8 mouse cellular contexts compared by ENCODE assay signal in genomic region chr19:47240076-47240475, GRCm38 (mm10).
A peak's percentile ranks its signal among the peaks of the same experiment; 100 is the strongest.
DNase-seq lines count a peak whose midpoint lies in the region; ATAC-seq and TF ChIP-seq lines count a peak whose summit lies in the region.

No protein-coding gene starts in this region.

- TF ChIP-seq POLR2A in ES-Bruce4 (IDR thresholded peaks at IDR 0.05; ENCODE audit: insufficient read depth, low read length): peak; percentile 85

- DNase-seq in cerebellum, adult 8-10 months: peak; percentile 18
- DNase-seq in cerebellum, postnatal 36 days: no peak
- DNase-seq in forelimb bud, embryonic 11.5 days (ENCODE audit: low read depth, low spot score): peak; percentile 74
- DNase-seq in liver, embryonic 14.5 days (ENCODE audit: low read depth in 3 of 3, low spot score in 3 of 3): peak in 1 of 3 experiments; percentile 17
- DNase-seq in right cerebral cortex, postnatal 4 days: no peak
- DNase-seq in left cerebral cortex, adult 11 months (ENCODE audit: low spot score): no peak
- DNase-seq in gastrocnemius, postnatal 4 days (ENCODE audit: low spot score in 2 of 2): no peak

- H3K27ac ChIP-seq in ES-Bruce4 (ENCODE audit: insufficient read depth, low read length): no peak overlapping the region
- H3K27ac ChIP-seq in liver, embryonic 14.5 days: no peak overlapping the region

- no peak for TF ChIP-seq EP300 in ES-Bruce4 (IDR thresholded peaks at IDR 0.05; ENCODE audit: insufficient read depth, low read depth, low read length)
- no peak for TF ChIP-seq EP300 in liver, embryonic 14.5 days (IDR thresholded peaks at IDR 0.05; ENCODE audit: low read depth)

- WGBS in liver, embryonic 14.5 days (ENCODE audit: insufficient replicate concordance): 29% methylated on average over 12 of the region's 12 CpGs

- H3K9ac ChIP-seq in ES-Bruce4 (ENCODE audit: low read depth, poor library complexity, severe bottlenecking): peak overlapping the region; percentile 61
- no peak overlapping the region for H3K9ac ChIP-seq in liver, embryonic 14.5 days (replicated peaks)

- TF ChIP-seq CTCF in ES-Bruce4 (IDR thresholded peaks at IDR 0.05; ENCODE audit: low read depth, low read length): no peak
- TF ChIP-seq CTCF in liver, embryonic 14.5 days (IDR thresholded peaks at IDR 0.05; ENCODE audit: low read depth): no peak

- H3K27me3 ChIP-seq in ES-Bruce4 (ENCODE audit: control insufficient read depth, insufficient read depth, low read length, poor library complexity, severe bottlenecking): no peaks in the 10 kb centered on the region
- no peaks in the 10 kb centered on the region for H3K27me3 ChIP-seq in liver, embryonic 14.5 days (ENCODE audit: control insufficient read depth, insufficient read depth, low read length)

- no peaks in the 10 kb centered on the region for H3K4me1 ChIP-seq in ES-Bruce4 (ENCODE audit: control insufficient read depth, insufficient read depth, low read length)
- 0 out of 4 replicates have a peak, but pooled peaks cover 0 to 2% of the 10 kb centered on the region in 2 experiments for H3K4me1 ChIP-seq in liver, embryonic 14.5 days (replicated peaks; ENCODE audit: control insufficient read depth in 2 of 2, insufficient read depth in 2 of 2, low read length in 1 of 2)

- ATAC-seq in liver, embryonic 14.5 days (ENCODE audit: insufficient read depth): no peak

- no peaks in the 10 kb centered on the region for H3K36me3 ChIP-seq in ES-Bruce4 (ENCODE audit: control insufficient read depth, insufficient read depth, low read length, poor library complexity, severe bottlenecking)
- H3K36me3 ChIP-seq in liver, embryonic 14.5 days (replicated peaks; ENCODE audit: control insufficient read depth, insufficient read depth, low read depth): no peaks in the 10 kb centered on the region

- H3K9me3 ChIP-seq in ES-Bruce4 (replicated peaks; ENCODE audit: control insufficient read depth, insufficient read depth, low read length, poor library complexity, severe bottlenecking): no peaks in the 10 kb centered on the region
- no peaks in the 10 kb centered on the region for H3K9me3 ChIP-seq in liver, embryonic 14.5 days (ENCODE audit: control insufficient read depth, low read length)

- peak overlapping the region; percentile 98 for H3K4me3 ChIP-seq in ES-Bruce4 (ENCODE audit: low read depth, low read length)
- H3K4me3 ChIP-seq in liver, embryonic 14.5 days (ENCODE audit: insufficient read depth in 1 of 2, low read depth in 2 of 2, low read length in 2 of 2): peak overlapping the region in 1 of 2 experiments; percentile 13; a peak in 1 of 4 replicates

- peak overlapping the region; percentile 16; the same call in 1 of the 2 replicates for H3K4me2 ChIP-seq in liver, embryonic 14.5 days (ENCODE audit: low read depth)

Comparison
In these comparisons a context has a peak if more than half of its experiments do, and no peak if none do; other contexts are left out.
1. DNase-seq: peak in cerebellum, adult 8-10 months (single experiment) and forelimb bud, embryonic 11.5 days (single experiment); none in cerebellum, postnatal 36 days (0 of 2), right cerebral cortex, postnatal 4 days (single experiment), left cerebral cortex, adult 11 months (single experiment) and gastrocnemius, postnatal 4 days (0 of 2).